Mouse (Mus musculus) intestine, embryonic 15.5 days (tissue): ENCODE measurements around the gene Zbtb22. TPM values are rescaled to one million over a fixed set of nuclear protein-coding genes. Genes with fewer than 3 reads are reported as not detected.

ENCODE experiments used
- polyA plus RNA-seq: library from polyadenylated mRNA; unstranded; fragments of >200 nt; fragmentation: Nextera tagmentation; extraction: Ambion mirVana; gene quantifications from 2 replicates; pipeline ENCODE4 v1.2.1, GENCODE M21; 2015

Zbtb22 gene
- polyA plus RNA-seq, 1 experiment from 2014 or later = 14.4 TPM

Other genes with a start within 250 kb of the Zbtb22 start
- gene Hnrnpm, start 229.0 kb upstream of the Zbtb22 start, polyA plus RNA-seq = 276 and 325 TPM in 2 replicates
- gene March2, start 197.2 kb upstream of the Zbtb22 start, polyA plus RNA-seq = 49.4 and 52.7 TPM in 2 replicates
- gene Rab11b, start 155.4 kb upstream of the Zbtb22 start, polyA plus RNA-seq = 206 and 218 TPM in 2 replicates
- 20.7 and 23.4 TPM in 2 replicates for gene Angptl4, start 134.1 kb upstream of the Zbtb22 start, polyA plus RNA-seq
- gene Kank3, start 105.4 kb upstream of the Zbtb22 start, polyA plus RNA-seq = 23.0 and 30.5 TPM in 2 replicates
- gene Rps28, start 91.3 kb upstream of the Zbtb22 start, polyA plus RNA-seq = 1,025 and 1,054 TPM in 2 replicates
- 492 and 540 TPM in 2 replicates for gene Ndufa7, start 91.3 kb upstream of the Zbtb22 start, polyA plus RNA-seq
- gene Cd320, start 72.8 kb upstream of the Zbtb22 start, polyA plus RNA-seq = 53.3 and 61.3 TPM in 2 replicates
- gene Gm7029, start 42.1 kb upstream of the Zbtb22 start, polyA plus RNA-seq = not detected in 2 replicates
- gene Kifc1, start 25.2 kb upstream of the Zbtb22 start, polyA plus RNA-seq = 5.7 and 7.1 TPM in 2 replicates
- gene Platr17, start 10.8 kb upstream of the Zbtb22 start, polyA plus RNA-seq = 0.18 and 0.21 TPM in 2 replicates
- 37.5 and 39.1 TPM in 2 replicates for gene Daxx, start 6.5 kb upstream of the Zbtb22 start, polyA plus RNA-seq
- gene Tapbp, start within 50 bp of the Zbtb22 start, polyA plus RNA-seq = 35.6 and 39.3 TPM in 2 replicates
- 29.2 and 32.9 TPM in 2 replicates for gene Rgl2, start 13.6 kb downstream of the Zbtb22 start, polyA plus RNA-seq
- gene Pfdn6, start 24.4 kb downstream of the Zbtb22 start, polyA plus RNA-seq = 153 and 159 TPM in 2 replicates
- 37.1 and 38.5 TPM in 2 replicates for gene Wdr46, start 24.8 kb downstream of the Zbtb22 start, polyA plus RNA-seq
- gene B3galt4, start 35.6 kb downstream of the Zbtb22 start, polyA plus RNA-seq = 9.8 TPM in 2 replicates
- gene Vps52, start 39.9 kb downstream of the Zbtb22 start, polyA plus RNA-seq = 44.0 and 47.4 TPM in 2 replicates
- gene Rps18, start 40.1 kb downstream of the Zbtb22 start, polyA plus RNA-seq = 1,812 and 1,948 TPM in 2 replicates
- 190 and 264 TPM in 2 replicates for gene H2-K1, start 84.4 kb downstream of the Zbtb22 start, polyA plus RNA-seq
- 16.8 and 18.2 TPM in 2 replicates for gene Ring1, start 108.8 kb downstream of the Zbtb22 start, polyA plus RNA-seq
- 51.5 and 60.9 TPM in 2 replicates for gene H2-Ke6, start 112.2 kb downstream of the Zbtb22 start, polyA plus RNA-seq
- gene Slc39a7, start 115.8 kb downstream of the Zbtb22 start, polyA plus RNA-seq = 151 and 172 TPM in 2 replicates
- 41.8 and 45.0 TPM in 2 replicates for gene Rxrb, start 115.9 kb downstream of the Zbtb22 start, polyA plus RNA-seq
- 0.90 and 1.0 TPM in 2 replicates for gene Col11a2, start 123.5 kb downstream of the Zbtb22 start, polyA plus RNA-seq
- 0.66 and 0.85 TPM in 2 replicates for gene H2-Oa, start 176.4 kb downstream of the Zbtb22 start, polyA plus RNA-seq
- gene H2-DMa, start 203.6 kb downstream of the Zbtb22 start, polyA plus RNA-seq = 11.3 and 13.4 TPM in 2 replicates
- gene Brd2, start 206.7 kb downstream of the Zbtb22 start, polyA plus RNA-seq = 88.2 and 90.7 TPM in 2 replicates
- 0.68 and 0.83 TPM in 2 replicates for gene H2-DMb2, start 227.4 kb downstream of the Zbtb22 start, polyA plus RNA-seq
- gene H2-DMb1, start 237.2 kb downstream of the Zbtb22 start, polyA plus RNA-seq = 3.2 TPM in 2 replicates